Mouse (Mus musculus) kidney, postnatal 14 days (tissue): ENCODE measurements at regions not wholly inside any gene's neighbourhood (a gene's known extent, or its start where the extent isn't known, plus 50 kb on each side); places are given as distances from the start of the nearest gene placed in this dataset.

Source experiments
- DNase-seq: peaks from one replicate; pipeline ENCODE4 v3.0.0; 2022; ENCODE audit warnings: mixed read lengths

GRCm38 (mm10) chr13:102034484-102034883, 266.5 kb upstream of the Pik3r1 start:
- DNase-seq: no peak

DNA sequence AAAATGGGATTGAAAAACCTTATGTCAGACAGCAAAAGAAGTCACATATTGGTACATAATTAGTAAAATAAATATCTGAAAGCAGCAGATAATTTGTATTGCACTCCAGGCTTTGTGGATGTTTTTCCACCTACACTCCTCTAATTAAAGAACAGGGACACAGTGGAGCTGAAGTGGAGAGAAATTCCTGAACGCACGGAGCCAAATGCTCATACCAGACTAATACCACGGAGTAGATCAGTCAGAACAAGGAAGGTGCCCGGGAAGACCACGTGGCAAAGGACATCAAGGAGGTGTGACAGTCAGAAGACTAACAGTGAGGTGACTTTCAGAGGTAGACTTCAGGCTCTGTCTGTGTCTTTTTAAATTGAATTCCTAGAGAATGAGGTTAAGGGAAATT, 268.0 kb upstream of the Pik3r1 start:
- no peak for DNase-seq

GRCm38 (mm10) chr13:102036819-102037624, 269.0 kb upstream of the Pik3r1 start:
- no peak for DNase-seq

DNA sequence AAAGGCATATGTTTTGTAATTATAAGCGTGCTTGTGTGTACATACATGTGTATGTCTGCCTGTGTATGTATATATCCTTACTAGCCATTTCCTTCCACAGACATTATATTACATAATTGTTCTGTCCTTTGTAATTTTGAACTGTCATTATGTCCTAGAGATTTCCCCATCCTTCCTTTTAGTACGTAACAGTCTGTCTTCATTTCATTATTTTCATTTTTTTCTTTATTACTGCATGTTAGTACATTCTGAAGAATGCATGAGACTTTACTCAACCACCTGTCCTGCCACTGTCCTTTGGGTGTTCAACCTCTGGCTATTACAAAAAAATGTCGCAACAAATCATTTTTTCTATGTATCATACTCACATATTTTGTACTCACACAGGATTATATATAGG, 292.2 kb upstream of the Pik3r1 start:
- no peak for DNase-seq

- DNase-seq: peak; percentile 2
These were observed 296.7 kb upstream of the Pik3r1 start for GRCm38 (mm10) chr13:102064590-102065273.

DNA sequence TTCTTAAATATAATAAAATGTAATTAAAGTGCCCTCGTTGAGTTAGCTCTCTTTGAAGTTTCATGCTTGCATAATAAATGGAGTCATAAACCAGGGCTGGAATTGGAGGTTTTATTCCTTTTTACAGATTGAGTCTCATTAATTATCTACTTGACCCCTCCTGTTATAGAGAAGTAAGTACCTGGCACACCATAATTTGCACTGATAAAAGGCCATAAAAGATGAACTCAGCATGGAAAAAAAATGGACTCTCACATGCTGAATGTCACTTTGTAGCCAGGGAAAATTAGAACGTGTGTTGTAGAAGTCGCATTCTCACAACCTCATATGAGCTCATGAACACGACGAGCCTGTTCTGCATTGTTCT, 297.2 kb upstream of the Pik3r1 start:
- no peak for DNase-seq

GRCm38 (mm10) chr13:102065796-102066195, 297.8 kb upstream of the Pik3r1 start:
- no peak for DNase-seq

DNA sequence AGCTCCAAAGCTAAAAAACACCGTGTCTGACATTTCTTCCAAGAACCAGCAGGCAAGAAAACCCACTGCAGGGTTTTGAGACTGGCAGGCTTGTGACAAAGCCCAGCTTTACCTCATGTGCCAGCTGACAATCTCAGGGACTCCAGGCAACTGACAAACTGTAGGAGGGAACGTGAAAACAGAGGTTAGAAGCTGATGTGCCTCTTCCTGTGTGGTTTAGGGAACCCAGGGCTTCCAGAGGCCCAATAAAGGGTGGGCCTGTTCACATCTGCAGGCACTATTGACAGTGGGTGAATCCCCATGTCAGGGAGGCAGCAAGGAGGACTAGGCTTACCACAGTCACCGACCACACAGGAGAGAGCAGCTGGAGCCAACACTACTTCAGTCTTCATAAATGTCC, 302.7 kb upstream of the Pik3r1 start:
- DNase-seq: no peak

DNA sequence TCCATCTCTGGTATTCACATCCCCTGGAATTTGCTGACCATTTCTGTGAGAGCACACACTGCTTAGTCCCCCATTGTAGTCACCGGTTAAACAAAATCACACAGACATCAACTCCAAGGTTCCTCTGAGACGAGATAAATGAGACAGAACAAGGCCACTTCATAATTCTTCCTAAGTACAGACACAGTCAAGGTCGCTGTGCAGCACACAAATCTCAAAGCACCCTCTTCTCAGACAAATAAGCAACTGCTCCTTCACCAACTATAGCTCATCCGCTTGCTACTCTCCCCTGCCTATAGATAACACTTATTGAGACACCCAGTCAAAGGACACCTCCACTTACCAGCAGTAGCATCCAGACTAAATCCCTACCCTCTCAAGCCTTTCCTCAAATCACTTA, 304.3 kb upstream of the Pik3r1 start:
- DNase-seq: no peak

- DNase-seq: no peak
These were observed 319.7 kb upstream of the Pik3r1 start for GRCm38 (mm10) chr13:102087766-102088165.

DNA sequence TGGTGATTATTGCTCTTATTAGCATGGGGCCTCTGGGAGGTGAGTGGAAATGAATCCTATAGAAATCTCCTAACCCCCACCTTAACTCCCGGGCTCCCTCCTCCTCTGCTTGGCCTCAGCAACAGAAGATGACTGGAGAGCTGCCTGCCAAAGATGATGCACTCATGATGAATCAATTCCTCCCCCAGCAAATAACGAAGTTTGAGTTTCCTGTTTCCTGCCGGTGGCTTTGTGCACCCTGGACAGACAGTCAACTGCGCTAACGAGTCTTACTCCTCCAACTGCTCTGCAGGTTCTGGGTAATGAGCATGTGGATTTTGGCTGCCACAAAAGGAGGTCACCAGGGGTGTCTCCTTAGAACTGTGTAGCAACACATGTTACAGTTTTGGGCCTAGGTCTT, 321.5 kb upstream of the Pik3r1 start:
- no peak for DNase-seq

DNA sequence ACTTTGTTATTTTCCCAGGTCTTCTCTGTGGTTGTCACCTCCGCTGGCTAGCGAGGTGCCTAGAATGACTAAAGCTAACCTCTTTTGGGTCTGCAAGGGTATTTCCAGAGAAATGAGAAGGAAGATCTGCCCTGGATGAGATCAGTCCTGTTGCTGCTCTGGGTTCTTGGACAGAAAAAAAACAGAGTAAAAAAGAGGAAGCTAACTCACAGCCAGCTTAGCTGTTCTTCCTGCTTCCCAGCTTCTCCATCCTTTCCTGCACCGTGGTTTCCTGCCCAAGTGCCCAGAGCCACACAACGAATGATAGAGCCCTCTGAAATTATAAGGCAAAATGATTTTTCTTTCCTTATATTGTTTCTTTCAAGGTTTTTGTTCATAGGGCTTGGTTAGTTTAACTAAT, 326.2 kb upstream of the Pik3r1 start:
- DNase-seq: no peak

DNA sequence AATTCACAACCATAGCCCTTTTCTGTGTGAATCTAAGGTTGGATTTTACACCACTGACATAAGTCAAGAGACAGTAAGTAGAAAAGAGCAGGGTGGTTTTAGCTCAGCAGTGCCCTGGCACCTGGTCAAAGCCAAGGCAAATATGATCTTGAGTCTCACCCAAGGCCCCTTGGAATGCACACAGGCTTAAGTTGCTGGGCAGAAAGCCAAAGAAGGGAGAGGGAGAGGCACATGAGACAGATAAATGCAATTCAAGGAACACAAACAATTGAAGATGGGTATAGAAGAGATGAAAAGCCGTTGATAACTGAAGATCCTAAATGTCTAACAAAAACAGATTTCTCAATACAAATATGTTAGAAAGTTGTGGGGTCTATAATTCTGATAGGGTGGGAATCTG, 335.1 kb upstream of the Pik3r1 start:
- peak; percentile 14 for DNase-seq

GRCm38 (mm10) chr13:102106188-102106587, 338.2 kb upstream of the Pik3r1 start:
- DNase-seq: no peak

- DNase-seq: no peak
These were observed 340.2 kb upstream of the Pik3r1 start for GRCm38 (mm10) chr13:102108204-102108603.

GRCm38 (mm10) chr13:102108916-102109315, 340.9 kb upstream of the Pik3r1 start:
- no peak for DNase-seq

GRCm38 (mm10) chr13:102113941-102114340, 345.9 kb upstream of the Pik3r1 start:
- DNase-seq: peak; percentile 60

- no peak for DNase-seq
These were observed 354.3 kb upstream of the Pik3r1 start for GRCm38 (mm10) chr13:102122341-102122740.

DNA sequence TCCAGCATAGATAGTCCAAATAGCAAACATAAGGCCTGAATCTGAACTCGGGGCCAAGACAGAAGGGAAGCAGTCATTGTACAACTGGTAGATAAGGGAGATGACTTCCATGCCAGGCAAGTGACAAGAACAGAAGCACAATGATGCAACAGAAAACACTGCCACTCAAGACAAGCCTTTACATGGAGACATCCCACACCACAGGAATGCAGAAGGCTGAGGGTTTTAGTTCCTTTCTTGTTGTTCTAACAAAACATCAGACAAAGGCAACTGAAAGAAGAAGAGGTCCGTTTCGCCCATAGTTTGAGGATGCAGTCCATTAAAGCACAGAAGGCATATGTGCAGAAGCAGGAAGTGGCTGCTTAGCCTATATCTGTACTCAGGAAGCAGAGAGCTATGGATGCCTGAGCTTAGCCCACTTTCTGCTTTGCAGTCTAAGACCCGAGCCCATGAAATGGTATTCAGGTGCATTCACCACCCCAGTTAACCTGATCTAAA, 360.0 kb upstream of the Pik3r1 start:
- no peak for DNase-seq

DNA sequence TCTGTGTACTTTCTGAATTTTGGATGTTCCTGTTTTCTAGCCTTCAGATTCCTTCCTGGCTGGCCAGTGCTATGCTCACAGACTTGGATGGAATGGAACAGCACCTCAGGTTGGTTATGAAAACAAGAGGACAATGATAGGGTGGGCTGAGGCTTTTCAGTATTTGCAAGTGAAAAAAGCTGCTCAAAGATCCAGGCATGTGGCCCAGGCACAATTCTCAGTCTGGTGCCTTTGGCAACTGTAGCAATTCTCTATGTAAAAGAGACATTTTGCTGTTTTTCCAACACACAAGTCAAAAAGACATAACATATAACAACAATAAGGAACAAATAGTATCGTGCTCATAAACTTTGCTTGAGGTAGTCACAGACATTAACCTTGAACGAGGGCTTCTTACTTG, 363.4 kb upstream of the Pik3r1 start:
- DNase-seq: no peak

- DNase-seq: no peak
These were observed 364.1 kb upstream of the Pik3r1 start for GRCm38 (mm10) chr13:102132154-102132553.

GRCm38 (mm10) chr13:102132696-102133095, 364.7 kb upstream of the Pik3r1 start:
- DNase-seq: no peak

- DNase-seq: no peak
These were observed 367.2 kb upstream of the Pik3r1 start for GRCm38 (mm10) chr13:102135210-102135609.

- DNase-seq: no peak
These were observed 375.0 kb upstream of the Pik3r1 start for GRCm38 (mm10) chr13:102142986-102143385.
